Mouse (Mus musculus) cerebellum, adult 9-10 months (tissue): Measurements from ENCODE around the gene Mtrr.
"Not testable (repeated sequence)": the region's sequence is repeated elsewhere in the genome, so short reads cannot be mapped to it uniquely, and the experiment has no call there.

Experiments
- DNase-seq: peaks from one replicate; pipeline ENCODE4 v3.0.0; 2022

Gene Mtrr

DNA sequence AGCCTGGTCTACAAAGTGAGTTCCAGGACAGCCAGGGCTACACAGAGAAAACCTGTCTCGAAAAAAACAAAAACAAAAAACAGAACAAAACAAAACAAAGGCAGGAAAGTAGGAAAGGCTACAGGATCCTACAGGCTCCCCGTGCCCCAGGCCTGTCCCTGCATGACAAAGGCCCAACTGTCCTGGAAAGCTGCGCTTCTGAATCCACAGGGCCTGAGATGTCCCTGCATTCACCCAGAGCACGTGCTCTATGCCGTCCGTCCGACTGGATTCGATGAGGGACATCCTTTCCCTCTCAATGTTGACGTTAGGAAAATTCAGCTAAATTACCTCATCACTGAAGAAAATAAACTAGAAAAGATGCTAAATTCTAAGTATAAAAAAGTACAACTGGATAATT, 13.8 kb downstream of the Mtrr start:
- DNase-seq: no peak

DNA sequence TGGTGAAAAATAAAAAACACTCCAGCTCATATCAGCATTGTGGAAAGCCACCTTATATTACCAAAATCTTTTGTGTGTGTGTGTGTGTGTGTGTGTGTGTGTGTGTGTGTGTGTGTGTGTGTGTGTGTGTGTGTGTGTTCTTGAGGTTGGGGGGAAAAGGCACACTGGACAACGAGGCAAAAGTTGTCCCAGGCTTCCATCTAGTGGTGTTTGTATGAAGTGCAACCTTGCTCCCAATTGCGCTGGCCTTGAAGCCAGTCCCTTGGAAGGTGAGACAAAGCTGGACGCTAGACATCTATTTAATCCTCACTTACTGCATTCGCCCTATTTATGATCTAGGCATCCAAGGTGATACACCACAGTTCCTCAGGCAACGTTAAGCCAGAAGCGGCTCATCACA, 28.6 kb downstream of the Mtrr start:
- DNase-seq: not testable (repeated sequence)
